Mouse (Mus musculus): ENCODE data around the gene Slc38a7. TPM values are rescaled to one million over a fixed set of nuclear protein-coding genes. Genes with fewer than 3 reads are reported as not detected.
A peak's percentile ranks its signal among the peaks of the same experiment; 100 is the strongest.

Gene Slc38a7
- polyA plus RNA-seq, 1 experiment: 46.9 TPM

DNA sequence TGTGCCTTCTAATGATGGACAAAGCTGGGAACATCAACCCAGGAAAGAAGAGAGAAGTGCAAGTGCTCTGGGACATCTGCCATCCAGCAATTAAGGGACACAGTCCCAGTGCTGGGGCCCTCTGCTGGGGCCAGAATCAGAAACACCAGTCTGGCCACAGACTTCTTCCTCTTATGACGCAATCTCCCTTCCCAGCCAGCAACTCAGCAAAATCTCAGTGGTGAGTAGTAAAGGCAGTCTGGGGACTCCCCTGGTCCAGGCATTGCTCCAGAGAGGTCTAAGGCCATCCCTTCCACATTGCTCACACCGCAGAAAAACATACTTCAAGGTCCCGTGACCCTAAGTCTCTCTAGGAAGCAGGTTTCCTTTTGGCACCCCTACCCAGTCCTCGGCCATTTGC, 1.0 kb downstream of the Slc38a7 start:
- Histone ChIP-seq H3K79me2 (ENCODE audit: control insufficient read depth, insufficient read depth) (peaks cover 27% of the 10 kb centered on the region), H3ac (ENCODE audit: control insufficient read depth, insufficient read length) (peak overlapping the region; percentile 9), H3K36me3 (ENCODE audit: control insufficient read depth, insufficient read depth) (peaks cover 11% of the 10 kb centered on the region), H3K4me2 (ENCODE audit: low read depth) (peak overlapping the region; percentile 95), H3K27me3 (ENCODE audit: control insufficient read depth, insufficient read depth, insufficient read length) (no peaks in the 10 kb centered on the region), H3K4me3 (peak overlapping the region; percentile 83)
- TF ChIP-seq E2F4 (IDR thresholded peaks at IDR 0.05; ENCODE audit: insufficient read depth): no peak
- no peak for TF ChIP-seq SRF (IDR thresholded peaks at IDR 0.05; ENCODE audit: control insufficient read depth, insufficient read length, low read depth)
- peak in 1 of 3 experiments; percentile 6 for TF ChIP-seq MYOG (IDR thresholded peaks at IDR 0.05; ENCODE audit: control insufficient read depth in 1 of 3, insufficient read depth in 1 of 3, insufficient read length in 2 of 3, low read depth in 2 of 3)
- TF ChIP-seq CEBPB (IDR thresholded peaks at IDR 0.05; ENCODE audit: insufficient read depth, poor library complexity, severe bottlenecking): peak; percentile 99
- TF ChIP-seq TCF3 (IDR thresholded peaks at IDR 0.05; ENCODE audit: insufficient read length, low read depth): no peak
- no peak for TF ChIP-seq REST (IDR thresholded peaks at IDR 0.05; ENCODE audit: insufficient read depth, insufficient read length)
- peak; percentile 40 for TF ChIP-seq POLR2A (IDR thresholded peaks at IDR 0.05; ENCODE audit: insufficient read length, low read depth)
- peak; percentile 4 for TF ChIP-seq TCF12 (IDR thresholded peaks at IDR 0.05; ENCODE audit: insufficient read depth, poor library complexity, severe bottlenecking)
- TF ChIP-seq MYOD1 (IDR thresholded peaks at IDR 0.05; ENCODE audit: control insufficient read depth in 1 of 3, insufficient read length in 2 of 3, low read depth in 2 of 3): no peak
- TF ChIP-seq MAX (IDR thresholded peaks at IDR 0.05; ENCODE audit: low read depth): no peak
- no peak for TF ChIP-seq POLR2AphosphoS2 (IDR thresholded peaks at IDR 0.05; ENCODE audit: insufficient read length, low read depth)
- peak; percentile 5 for TF ChIP-seq USF1 (IDR thresholded peaks at IDR 0.05; ENCODE audit: low read depth)

DNA sequence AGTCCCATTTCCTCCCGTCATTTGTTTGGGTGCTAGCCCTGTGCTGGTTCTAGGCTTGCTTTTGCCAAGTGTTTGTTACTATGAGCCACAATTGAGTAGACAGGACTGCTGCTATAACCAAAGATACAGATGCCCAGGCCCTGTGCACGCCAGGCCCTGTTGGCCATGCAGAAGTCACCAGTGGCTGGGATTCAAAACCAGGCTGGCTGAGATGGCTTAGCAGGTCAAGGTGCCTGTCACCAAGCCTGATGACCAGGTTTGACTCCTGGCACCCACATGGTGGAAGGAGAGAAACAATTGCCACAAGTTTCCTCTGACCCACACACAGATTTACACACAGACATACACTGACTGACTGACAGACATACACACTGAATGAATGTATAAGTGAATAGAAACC, 3.0 kb downstream of the Slc38a7 start:
- TF ChIP-seq REST (IDR thresholded peaks at IDR 0.05; ENCODE audit: insufficient read depth, insufficient read length) (no peak), MYOD1 (IDR thresholded peaks at IDR 0.05; ENCODE audit: control insufficient read depth in 1 of 3, insufficient read length in 2 of 3, low read depth in 2 of 3) (no peak), POLR2AphosphoS2 (IDR thresholded peaks at IDR 0.05; ENCODE audit: insufficient read length, low read depth) (no peak), MAX (IDR thresholded peaks at IDR 0.05; ENCODE audit: low read depth) (no peak), TCF3 (IDR thresholded peaks at IDR 0.05; ENCODE audit: insufficient read length, low read depth) (no peak), TCF12 (IDR thresholded peaks at IDR 0.05; ENCODE audit: insufficient read depth, poor library complexity, severe bottlenecking) (no peak), POLR2A (IDR thresholded peaks at IDR 0.05; ENCODE audit: insufficient read length, low read depth) (no peak), MYOG (IDR thresholded peaks at IDR 0.05; ENCODE audit: control insufficient read depth in 1 of 3, insufficient read depth in 1 of 3, insufficient read length in 2 of 3, low read depth in 2 of 3) (no peak), E2F4 (IDR thresholded peaks at IDR 0.05; ENCODE audit: insufficient read depth) (no peak), USF1 (IDR thresholded peaks at IDR 0.05; ENCODE audit: low read depth) (no peak), SRF (IDR thresholded peaks at IDR 0.05; ENCODE audit: control insufficient read depth, insufficient read length, low read depth) (no peak), CEBPB (IDR thresholded peaks at IDR 0.05; ENCODE audit: insufficient read depth, poor library complexity, severe bottlenecking) (no peak)
- H3K79me2 ChIP-seq (ENCODE audit: control insufficient read depth, insufficient read depth): peaks cover 27% of the 10 kb centered on the region
- H3K4me3 ChIP-seq: no peak overlapping the region
- no peak overlapping the region for H3K4me2 ChIP-seq (ENCODE audit: low read depth)
- H3K36me3 ChIP-seq (ENCODE audit: control insufficient read depth, insufficient read depth): peaks cover 23% of the 10 kb centered on the region
- H3ac ChIP-seq (ENCODE audit: control insufficient read depth, insufficient read length): no peak overlapping the region
- H3K27me3 ChIP-seq (ENCODE audit: control insufficient read depth, insufficient read depth, insufficient read length): no peaks in the 10 kb centered on the region

DNA sequence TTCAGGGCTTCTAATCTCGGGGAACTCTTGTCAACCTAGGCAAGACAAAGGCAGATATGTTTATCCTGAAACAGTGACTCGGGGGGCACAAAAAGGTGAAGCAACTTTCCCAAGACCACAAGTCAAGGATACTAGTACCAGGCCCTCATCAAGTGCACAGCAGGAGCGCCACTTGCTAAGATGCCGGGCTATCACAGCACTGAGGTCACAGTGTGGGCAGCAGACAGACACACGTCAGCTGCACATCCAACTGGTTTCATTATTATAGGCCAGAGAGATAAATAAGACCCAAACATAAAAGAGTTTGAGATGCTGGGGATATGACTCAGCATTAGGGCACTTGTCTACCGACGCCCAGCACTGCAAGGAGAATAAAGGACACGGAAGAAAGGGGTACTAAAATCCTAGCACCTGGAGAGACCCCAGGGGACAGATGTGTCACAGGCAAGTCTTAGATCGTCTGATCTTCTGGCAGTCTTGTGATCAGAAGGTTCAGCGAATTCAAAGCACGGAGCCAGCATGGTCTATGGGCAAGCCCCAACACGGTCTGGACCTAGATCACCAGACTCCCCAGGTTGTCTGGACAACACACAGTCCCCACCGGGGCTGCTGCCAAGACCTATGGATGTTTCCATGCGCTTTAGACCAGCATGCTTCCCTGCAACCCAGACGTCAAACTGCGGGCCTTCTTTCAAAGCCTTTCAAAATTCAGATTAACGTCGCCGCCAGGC, 4.4 kb downstream of the Slc38a7 start:
- peaks cover 27% of the 10 kb centered on the region for H3K79me2 ChIP-seq (ENCODE audit: control insufficient read depth, insufficient read depth)
- H3K27me3 ChIP-seq (ENCODE audit: control insufficient read depth, insufficient read depth, insufficient read length): no peaks in the 10 kb centered on the region
- peak overlapping the region; percentile 42 for H3K4me2 ChIP-seq (ENCODE audit: low read depth)
- no peak overlapping the region for H3ac ChIP-seq (ENCODE audit: control insufficient read depth, insufficient read length)
- H3K4me3 ChIP-seq: no peak overlapping the region
- TF ChIP-seq MYOD1 (IDR thresholded peaks at IDR 0.05; ENCODE audit: control insufficient read depth in 1 of 3, insufficient read length in 2 of 3, low read depth in 2 of 3) (peak in 2 of 3 experiments; percentile 80 to 85), SRF (IDR thresholded peaks at IDR 0.05; ENCODE audit: control insufficient read depth, insufficient read length, low read depth) (no peak), MYOG (IDR thresholded peaks at IDR 0.05; ENCODE audit: control insufficient read depth in 1 of 3, insufficient read depth in 1 of 3, insufficient read length in 2 of 3, low read depth in 2 of 3) (peak in 2 of 3 experiments; percentile 14 to 54), REST (IDR thresholded peaks at IDR 0.05; ENCODE audit: insufficient read depth, insufficient read length) (no peak)
- peaks cover 36% of the 10 kb centered on the region for H3K36me3 ChIP-seq (ENCODE audit: control insufficient read depth, insufficient read depth)

DNA sequence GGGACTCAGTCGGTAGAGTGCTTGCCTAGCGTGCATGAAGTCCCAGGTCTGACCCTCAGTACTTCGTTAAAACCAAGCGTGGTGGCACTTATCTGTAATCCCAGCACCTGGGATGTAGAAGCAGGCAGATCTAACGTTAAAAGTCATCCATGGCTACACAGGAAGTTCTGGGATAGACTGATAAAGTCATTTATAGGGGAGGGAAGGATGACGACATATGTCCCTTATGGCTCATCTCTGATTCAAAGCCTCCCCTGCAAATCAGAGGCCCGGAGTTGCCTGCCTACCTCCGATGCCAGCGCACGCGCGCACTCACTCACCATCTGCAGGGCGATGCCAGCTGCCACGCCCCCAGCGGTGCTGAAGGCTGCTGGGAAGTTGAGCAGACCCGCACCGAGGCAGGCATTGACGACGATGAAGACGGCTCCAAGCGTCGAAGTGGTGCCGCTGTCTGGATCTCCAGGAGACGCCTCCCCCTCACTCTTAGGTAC, 5.2 kb downstream of the Slc38a7 start:
- no peaks in the 10 kb centered on the region for H3K27me3 ChIP-seq (ENCODE audit: control insufficient read depth, insufficient read depth, insufficient read length)
- peaks cover 41% of the 10 kb centered on the region for H3K36me3 ChIP-seq (ENCODE audit: control insufficient read depth, insufficient read depth)
- no peak overlapping the region for H3ac ChIP-seq (ENCODE audit: control insufficient read depth, insufficient read length)
- TF ChIP-seq POLR2AphosphoS2 (IDR thresholded peaks at IDR 0.05; ENCODE audit: insufficient read length, low read depth) (peak; percentile 14), MYOD1 (IDR thresholded peaks at IDR 0.05; ENCODE audit: control insufficient read depth in 1 of 3, insufficient read length in 2 of 3, low read depth in 2 of 3) (no peak)
- no peak overlapping the region for H3K4me3 ChIP-seq
- peaks cover 27% of the 10 kb centered on the region for H3K79me2 ChIP-seq (ENCODE audit: control insufficient read depth, insufficient read depth)
- H3K4me2 ChIP-seq (ENCODE audit: low read depth): no peak overlapping the region

DNA sequence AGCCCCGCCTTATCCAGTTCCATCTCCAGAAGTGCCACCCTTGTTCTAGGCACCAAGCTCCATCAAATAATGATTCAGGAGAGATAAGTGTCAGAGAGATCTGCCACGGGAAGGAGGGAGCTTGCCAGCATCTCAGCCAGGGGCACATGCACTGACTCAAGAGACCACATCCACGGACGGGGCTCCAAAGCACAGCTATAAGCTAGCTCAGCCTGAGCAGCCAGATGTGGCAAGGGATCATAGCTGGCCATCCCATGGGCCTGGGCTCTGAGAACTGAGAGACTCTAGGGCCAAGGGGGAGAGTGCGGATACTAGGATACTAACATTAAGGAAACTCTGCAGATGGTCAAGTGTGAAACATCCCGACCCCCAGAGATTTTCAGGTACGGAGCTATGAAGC, 8.3 kb downstream of the Slc38a7 start:
- no peak for TF ChIP-seq MAX (IDR thresholded peaks at IDR 0.05; ENCODE audit: low read depth)
- TF ChIP-seq USF1 (IDR thresholded peaks at IDR 0.05; ENCODE audit: low read depth): no peak
- no peak for TF ChIP-seq TCF12 (IDR thresholded peaks at IDR 0.05; ENCODE audit: insufficient read depth, poor library complexity, severe bottlenecking)
- TF ChIP-seq TCF3 (IDR thresholded peaks at IDR 0.05; ENCODE audit: insufficient read length, low read depth): no peak
- TF ChIP-seq REST (IDR thresholded peaks at IDR 0.05; ENCODE audit: insufficient read depth, insufficient read length): no peak
- no peak for TF ChIP-seq POLR2A (IDR thresholded peaks at IDR 0.05; ENCODE audit: insufficient read length, low read depth)
- TF ChIP-seq SRF (IDR thresholded peaks at IDR 0.05; ENCODE audit: control insufficient read depth, insufficient read length, low read depth): no peak
- no peak for TF ChIP-seq MYOD1 (IDR thresholded peaks at IDR 0.05; ENCODE audit: control insufficient read depth in 1 of 3, insufficient read length in 2 of 3, low read depth in 2 of 3)
- TF ChIP-seq MYOG (IDR thresholded peaks at IDR 0.05; ENCODE audit: control insufficient read depth in 1 of 3, insufficient read depth in 1 of 3, insufficient read length in 2 of 3, low read depth in 2 of 3): no peak
- no peak for TF ChIP-seq POLR2AphosphoS2 (IDR thresholded peaks at IDR 0.05; ENCODE audit: insufficient read length, low read depth)
- TF ChIP-seq E2F4 (IDR thresholded peaks at IDR 0.05; ENCODE audit: insufficient read depth): no peak
- TF ChIP-seq CEBPB (IDR thresholded peaks at IDR 0.05; ENCODE audit: insufficient read depth, poor library complexity, severe bottlenecking): no peak
- Histone ChIP-seq H3ac (ENCODE audit: control insufficient read depth, insufficient read length) (no peak overlapping the region), H3K4me3 (no peak overlapping the region), H3K79me2 (ENCODE audit: control insufficient read depth, insufficient read depth) (peaks cover 11% of the 10 kb centered on the region), H3K4me2 (ENCODE audit: low read depth) (no peak overlapping the region), H3K27me3 (ENCODE audit: control insufficient read depth, insufficient read depth, insufficient read length) (no peaks in the 10 kb centered on the region), H3K36me3 (ENCODE audit: control insufficient read depth, insufficient read depth) (peaks cover 54% of the 10 kb centered on the region)

All from myocyte (in vitro differentiated cells).